Mouse (Mus musculus) cerebellum, adult 18-20 months (tissue): Measurements from ENCODE around the gene Acyp2.

Experiments used
- DNase-seq, 2 experiments: peaks; one replicate each; pipeline ENCODE4 v3.0.0; 2021

The Acyp2 gene

DNA sequence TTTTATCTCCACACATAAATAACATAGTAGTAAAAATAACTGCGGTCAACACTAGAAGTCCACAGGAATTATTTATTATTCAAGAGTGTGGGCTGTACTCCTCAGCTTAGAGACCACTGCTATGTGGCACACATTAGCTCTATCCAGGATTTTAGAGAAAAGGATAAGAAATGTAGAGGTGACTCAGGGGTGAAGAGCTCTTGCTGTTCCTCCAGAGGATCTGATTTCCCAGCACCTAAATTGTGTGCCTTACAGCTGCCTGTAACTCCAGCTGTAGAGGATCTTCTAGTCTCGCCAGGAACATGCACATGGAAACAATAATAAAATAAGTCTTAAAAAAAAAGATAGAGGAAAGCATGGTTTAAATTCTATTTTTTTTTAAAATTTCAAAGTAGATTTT lies 70.5 kb downstream of the Acyp2 start:
- no peak for DNase-seq

DNA sequence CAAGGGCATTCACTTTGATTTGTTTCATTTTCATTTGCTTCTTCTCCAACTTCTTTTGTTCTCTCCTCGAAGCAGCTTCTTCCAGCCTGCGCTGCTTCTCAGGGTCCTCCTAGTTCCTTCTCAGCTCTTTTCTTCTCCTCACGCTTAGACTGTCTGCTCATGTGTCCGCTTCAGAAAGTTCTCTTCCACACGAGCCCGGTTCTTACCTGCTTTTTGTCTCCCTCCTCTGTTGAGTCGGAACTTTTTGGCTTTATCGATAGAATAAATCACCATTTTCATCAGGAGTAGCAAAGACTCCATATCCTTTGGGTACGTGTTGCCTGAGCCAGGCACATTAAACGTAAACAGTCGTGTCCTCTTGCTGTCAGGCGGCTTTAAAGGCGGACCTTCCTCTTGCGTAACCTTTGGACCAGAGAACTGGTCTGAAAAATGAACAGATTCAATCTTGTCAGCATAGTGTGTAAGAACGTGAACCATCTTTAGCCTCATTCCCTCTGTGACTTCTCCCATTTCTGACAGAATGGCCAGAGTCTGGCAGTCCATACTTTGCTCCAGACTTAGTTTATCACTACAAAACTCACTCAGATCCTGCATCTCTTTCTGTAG lies 76.5 kb downstream of the Acyp2 start:
- no peak for DNase-seq

DNA sequence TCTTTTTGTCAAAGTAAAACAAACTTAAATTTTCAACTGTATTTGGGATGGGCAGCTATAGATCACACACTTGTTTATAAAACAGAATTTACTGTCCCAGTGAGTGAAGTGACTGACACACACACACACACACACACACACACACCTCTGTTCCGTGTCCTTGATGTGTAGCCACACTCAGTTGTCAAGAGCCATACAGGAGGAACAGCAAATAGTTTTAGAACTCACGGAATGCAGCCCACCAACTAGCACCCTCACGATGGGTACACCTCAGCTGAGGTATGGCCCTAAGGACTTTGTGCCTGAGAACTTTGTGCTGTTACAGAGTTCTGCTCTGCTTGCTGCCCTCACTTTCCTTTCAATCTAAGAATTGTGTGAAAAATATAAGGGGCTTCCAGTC lies 78.8 kb downstream of the Acyp2 start:
- no peak for DNase-seq

DNA sequence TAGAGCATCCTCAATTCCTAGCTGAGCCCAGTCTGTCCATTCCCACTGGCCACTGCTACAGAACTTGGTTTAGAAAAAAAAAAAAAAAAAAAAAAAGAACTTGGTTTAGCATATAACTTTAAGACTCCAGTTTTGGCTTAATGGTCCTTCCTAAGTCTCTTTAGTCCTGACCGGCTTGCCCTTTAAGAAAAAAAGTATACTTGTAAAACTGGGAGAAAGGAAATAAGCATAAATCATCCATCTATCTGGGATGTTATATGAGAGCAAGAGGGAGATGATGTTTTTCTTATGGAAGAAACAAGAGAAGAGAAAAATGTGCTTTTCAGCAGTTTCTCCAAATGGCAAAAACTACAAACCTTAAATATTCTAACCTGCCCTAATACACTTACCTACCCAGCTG lies 89.2 kb downstream of the Acyp2 start:
- no peak for DNase-seq

DNA sequence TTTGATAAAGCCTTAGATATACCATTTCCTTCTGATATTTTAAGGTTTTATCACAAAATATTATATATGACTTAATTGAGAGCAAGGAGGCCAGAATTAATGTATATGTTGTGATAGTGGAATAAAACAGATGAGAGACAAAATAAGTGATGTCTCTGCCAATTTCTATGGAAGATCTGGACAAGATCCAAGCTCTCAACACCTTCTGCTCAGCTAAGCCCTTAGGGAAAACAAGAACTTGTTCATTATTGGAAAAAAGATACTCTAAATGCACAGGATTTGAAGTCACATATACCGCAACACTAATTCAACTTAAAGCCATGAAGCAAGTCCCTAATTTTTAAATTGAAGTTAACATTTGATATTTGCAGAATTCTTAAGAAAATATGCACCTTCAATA lies 96.0 kb downstream of the Acyp2 start:
- no peak for DNase-seq

DNA sequence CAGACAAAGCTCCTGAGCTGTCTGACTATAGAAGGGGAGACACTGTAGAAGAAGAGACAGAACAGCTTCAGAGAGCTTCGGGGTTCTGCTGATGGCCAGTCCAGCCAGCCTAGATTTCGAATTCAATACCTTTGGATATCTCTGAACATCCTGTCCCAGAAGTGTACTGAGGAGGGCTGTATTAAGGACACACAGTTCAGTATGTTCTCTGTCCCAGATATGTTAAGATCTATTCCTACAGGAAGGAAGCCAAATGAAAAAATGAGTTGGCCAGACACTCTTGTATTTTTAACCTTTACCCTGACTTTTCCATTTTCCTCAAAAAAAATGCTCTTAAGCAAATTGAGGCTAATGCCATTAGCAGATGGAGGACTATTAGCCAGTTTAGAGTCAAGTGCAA lies 132.3 kb downstream of the Acyp2 start:
- DNase-seq = no peak

DNA sequence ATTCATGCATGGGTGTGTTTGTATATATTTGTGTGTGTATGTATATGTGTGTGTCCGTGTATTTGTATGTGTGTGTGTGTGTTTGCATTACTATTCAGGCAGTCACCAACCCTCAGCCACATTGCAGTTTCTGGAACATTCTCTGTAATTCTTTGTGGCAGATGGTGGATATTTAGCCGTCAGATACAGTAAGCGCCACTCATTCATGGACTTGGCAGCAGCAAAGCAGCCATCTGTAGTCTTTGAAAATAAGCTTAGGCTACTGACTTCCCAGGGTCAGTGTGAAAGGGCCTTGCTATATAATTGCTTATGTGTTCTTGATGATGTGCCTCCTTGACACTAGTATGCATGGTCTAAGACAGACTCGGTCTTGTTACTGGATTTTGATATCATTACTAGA lies 141.2 kb downstream of the Acyp2 start:
- DNase-seq = peak; percentile 62 to 70

DNA sequence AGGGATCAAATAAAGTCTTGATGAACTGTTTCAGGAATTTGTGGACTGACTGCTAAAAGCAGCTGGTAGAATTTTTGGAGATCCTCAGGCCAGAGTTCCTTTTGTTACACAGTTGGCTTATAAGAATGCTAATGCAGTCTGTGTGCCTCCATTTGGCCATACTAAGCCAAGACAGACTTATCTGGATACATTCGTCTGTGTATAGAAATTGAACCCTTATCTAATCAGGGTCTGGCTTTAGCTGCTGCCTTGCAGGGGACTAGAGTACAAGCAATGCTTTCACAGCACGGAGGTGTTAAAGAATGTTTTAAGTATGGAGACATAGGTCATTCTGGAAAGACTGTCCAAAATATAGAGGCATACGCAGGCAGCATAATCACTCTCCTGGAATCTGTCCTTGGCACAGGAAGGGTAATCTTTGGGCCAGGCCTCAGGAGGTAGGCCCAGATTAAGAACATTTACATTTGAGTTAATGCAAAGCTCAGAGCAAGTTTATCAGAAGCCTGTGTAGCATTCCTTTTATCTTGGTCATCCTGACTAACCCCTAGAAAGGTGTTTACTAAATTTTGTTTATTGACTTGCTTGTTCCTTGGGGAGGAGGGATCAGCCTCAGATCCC lies 150.5 kb downstream of the Acyp2 start:
- DNase-seq = no peak

DNA sequence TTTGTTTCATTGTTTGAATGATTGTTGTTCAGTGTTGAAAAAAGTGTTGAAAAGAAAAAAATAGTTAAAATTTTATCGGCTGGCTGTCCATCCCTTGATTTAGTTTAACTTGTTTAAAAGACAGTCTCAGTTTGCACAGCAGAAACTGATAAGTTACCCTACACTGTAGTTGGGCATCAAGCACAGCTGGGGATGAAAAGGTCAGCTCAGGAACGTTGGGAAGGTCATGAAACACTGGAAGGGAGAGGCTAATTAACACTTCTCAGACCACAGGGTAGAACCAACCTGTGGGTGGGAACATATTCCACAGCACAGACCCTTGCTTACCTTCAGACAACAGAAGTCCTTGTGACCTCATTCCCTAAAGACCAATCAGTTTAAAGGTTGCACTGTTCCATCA lies 152.2 kb downstream of the Acyp2 start:
- DNase-seq = no peak

DNA sequence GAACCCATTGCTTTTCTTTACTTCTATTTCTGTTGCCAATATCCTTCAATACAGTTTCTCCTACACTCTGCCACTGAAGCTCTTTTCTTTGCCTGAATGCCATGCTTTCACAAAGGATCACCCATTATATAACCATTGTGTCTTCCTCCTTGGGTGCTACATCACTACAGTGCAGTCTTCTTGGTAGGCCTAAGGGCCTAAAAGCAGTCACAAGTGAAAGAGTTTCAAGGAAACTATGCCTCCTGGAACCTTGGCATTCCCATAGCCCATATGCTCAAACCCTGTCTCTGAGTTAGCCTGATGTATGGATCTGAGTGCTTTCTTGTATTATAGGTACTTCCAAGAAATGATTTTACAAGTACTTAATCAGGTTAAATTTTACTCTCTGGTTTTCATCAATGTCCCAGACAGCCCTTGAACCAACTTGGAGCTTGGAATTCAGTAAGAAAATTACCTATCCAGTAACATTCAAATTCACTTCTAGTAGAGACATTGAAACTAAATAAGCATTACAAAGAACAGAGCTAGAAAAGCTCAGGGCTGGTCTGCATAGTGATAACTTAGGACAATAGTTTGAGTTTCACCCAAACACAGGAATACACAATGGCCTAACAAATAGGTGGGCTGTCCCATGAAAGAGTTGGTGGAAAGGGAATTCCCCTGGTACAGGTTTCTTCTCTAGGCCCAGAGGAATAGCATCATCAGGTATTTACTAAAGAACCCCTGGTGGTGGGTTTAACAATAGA lies 157.7 kb downstream of the Acyp2 start:
- no peak for DNase-seq

DNA sequence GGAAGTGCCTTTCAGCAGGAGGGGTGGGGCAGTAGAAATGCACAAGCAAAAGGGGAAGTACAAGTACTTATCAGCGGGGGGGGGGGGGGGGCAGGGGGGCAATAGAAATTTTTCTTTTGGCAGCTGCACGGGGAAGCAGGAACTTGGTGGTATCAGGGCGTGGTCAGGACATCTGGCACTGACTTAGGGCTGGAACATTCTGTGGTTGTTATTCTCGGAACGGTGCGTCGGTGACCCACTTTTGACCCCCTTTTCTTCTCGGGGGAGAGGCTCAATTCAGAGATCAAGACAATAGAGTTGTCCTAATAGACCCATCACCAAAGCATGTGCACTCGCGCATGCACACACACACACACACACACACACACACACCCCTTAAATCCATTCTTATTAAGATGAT lies 161.2 kb downstream of the Acyp2 start:
- no peak for DNase-seq

DNA sequence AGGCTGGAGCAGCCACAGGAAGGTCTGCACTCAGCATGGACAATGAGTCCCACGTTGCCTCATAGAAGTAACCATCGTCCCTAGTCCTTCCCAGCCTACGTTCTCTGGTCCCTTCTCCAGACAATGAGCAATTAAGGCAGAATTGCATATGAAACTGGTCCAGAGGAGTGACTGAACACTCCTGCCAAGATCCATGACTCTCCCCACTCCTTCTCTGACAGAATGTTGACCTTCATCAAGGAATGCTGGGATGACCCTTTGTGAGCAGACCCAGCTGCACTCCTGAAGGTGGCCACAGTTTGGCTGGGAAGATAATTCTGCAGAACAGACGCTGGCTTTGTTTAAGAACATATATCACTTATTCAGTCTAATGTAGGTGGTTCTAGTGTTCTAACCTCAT lies 166.1 kb downstream of the Acyp2 start:
- DNase-seq = no peak

DNA sequence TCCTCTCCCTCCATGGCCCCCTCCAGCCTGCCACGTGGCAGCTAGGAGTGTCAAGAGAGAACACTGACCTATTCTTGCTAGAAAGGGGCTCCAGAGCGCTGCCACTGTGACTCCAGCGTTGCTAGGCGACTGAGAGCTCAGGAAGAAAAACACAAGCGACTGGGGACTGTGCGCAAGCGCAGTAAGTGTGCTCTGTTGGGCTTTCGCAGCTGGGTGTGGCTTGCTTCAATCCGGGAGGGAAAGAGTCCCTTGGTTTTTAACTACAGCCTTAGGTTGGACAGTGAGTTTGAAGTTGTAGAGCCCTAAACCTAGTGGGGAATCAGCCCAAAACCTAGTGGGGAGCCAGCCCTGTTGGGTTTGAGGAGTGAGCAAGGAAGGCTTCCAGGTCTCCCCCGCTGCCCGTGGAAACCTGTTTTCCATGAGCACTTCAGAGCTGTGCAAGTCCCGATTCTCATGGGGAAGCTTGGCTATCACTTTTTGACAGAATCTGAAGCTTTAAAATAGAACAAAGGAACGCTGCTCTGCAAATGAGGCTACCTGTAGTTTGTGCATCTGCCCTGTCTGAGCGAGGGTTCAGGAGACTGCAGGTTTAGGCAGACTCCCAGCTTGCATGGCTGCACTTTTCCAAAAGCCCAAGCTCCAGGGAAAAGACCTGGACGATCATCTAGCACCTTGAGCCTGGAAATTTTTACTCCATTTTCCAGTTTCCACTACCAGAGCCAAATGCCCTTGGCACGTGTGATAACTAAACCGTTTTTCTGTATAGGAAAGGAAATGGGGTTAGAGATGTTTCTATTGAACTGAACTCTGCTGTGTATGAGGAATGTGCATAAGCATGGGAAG lies 177.4 kb downstream of the Acyp2 start, which contains the start of gene 4930505A04Rik:
Gene 4930505A04Rik, minus strand, starts transcription at position 77 of the 843 bp plus-strand sequence.
- DNase-seq = peak; percentile 82 to 86

DNA sequence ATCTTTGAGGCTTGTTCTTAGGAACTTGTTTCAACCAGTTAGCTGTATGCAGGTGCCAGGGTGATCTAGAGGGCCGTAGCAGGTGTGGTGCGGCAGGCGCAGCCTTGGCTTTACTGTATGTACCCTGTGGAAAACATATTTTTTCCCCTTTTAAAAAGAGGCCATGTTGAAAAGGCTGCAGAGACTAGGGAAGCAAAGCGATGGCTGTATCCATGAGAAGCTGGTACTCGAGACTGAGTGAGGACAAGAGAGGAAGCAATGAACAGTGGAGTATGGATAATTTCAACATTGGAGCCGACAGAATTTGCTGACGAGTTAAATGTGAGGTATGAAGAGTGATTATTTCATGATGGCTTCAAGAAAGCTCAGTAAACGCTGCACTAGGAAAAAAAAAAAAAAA lies 178.2 kb downstream of the Acyp2 start:
- DNase-seq = no peak
